Mouse (Mus musculus): ENCODE measurements at regions not wholly inside any gene's neighbourhood (a gene's known extent, or its start where the extent isn't known, plus 50 kb on each side); places are given as distances from the start of the nearest gene placed in this dataset.
A peak's percentile ranks its signal among the peaks of the same experiment; 100 is the strongest.

DNA sequence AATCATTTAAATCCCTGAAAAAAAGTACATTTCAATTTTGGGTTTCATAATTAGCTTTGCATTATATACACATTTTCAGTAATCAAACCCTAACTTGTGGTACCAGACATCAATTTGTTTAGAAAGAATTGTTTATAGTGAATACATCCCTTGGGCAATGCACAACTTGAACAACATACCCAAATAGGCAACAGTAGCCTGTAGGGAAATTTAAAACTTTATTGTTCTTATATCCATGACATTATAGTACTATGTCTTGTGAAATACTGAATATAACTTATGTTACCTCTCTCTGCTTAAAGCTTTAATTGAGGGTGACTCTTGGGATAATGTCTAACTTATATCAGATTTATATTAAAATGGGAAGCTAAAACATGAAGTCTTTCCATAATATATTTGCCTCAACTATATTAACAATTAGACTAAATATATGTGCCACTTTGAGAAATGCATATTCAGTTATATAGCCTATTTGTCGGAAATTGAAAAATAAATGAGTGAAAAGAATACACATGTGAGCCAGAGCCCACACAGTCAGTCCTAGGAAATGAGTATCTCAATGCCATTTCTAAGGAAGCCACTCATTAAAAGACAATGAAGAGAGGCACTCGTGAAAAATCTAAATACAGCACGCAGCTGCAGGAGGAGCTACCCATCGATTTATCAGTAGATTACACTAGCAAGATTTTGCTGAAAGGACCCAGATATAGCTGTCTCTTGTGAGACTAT, 458.1 kb upstream of the Slitrk6 start:
- H3K27me3 ChIP-seq (ENCODE audit: control insufficient read depth, insufficient read depth, low read depth, low read length): no peaks in the 10 kb centered on the region
- H3K36me3 ChIP-seq (ENCODE audit: control insufficient read depth, insufficient read depth, low read length): no peaks in the 10 kb centered on the region
- no peak overlapping the region for H3K4me2 ChIP-seq (ENCODE audit: low read depth, low read length)
- no peak overlapping the region for H3K4me3 ChIP-seq (ENCODE audit: low read length)
- H3K27ac ChIP-seq (ENCODE audit: low read length): no peak overlapping the region
- no peaks in the 10 kb centered on the region for H3K9me3 ChIP-seq (ENCODE audit: control insufficient read depth, low read length)
- WGBS: 81% methylated on average over 4 of the region's 4 CpGs
- no peaks in the 10 kb centered on the region for H3K4me1 ChIP-seq (replicated peaks; ENCODE audit: control insufficient read depth, insufficient read depth, low read length)
- no peak overlapping the region for H3K9ac ChIP-seq (ENCODE audit: low read length)
- ATAC-seq (ENCODE audit: low read depth): no peak

DNA sequence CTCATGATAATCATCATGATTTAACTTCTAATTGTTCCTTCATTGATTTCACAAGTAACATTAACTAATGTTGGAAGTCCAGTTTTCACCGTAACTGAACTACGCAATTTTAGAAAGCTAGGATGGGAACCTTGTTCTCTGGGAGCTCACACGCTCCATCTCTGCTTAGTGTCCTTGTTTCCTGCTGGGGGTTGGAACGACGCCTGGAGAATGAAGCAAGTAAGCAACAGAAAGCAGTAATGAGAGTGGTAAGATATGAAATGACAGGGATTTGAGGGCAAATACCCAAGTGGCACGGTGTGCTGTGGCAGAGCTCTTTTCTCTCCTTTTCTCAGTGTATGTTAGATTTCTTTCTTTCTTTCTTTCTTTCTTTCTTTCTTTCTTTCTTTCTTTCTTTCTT, 448.0 kb upstream of the Slitrk5 start:
- ATAC-seq (ENCODE audit: low read depth): no peak
- no peaks in the 10 kb centered on the region for H3K4me1 ChIP-seq (replicated peaks; ENCODE audit: control insufficient read depth, insufficient read depth, low read length)
- H3K9me3 ChIP-seq (ENCODE audit: control insufficient read depth, low read length): no peaks in the 10 kb centered on the region
- no peak overlapping the region for H3K27ac ChIP-seq (ENCODE audit: low read length)
- no peak overlapping the region for H3K4me2 ChIP-seq (ENCODE audit: low read depth, low read length)
- WGBS: 76% methylated on average over 6 of the region's 6 CpGs
- H3K27me3 ChIP-seq (ENCODE audit: control insufficient read depth, insufficient read depth, low read depth, low read length): no peaks in the 10 kb centered on the region
- H3K9ac ChIP-seq (ENCODE audit: low read length): no peak overlapping the region
- H3K4me3 ChIP-seq (ENCODE audit: low read length): no peak overlapping the region
- H3K36me3 ChIP-seq (ENCODE audit: control insufficient read depth, insufficient read depth, low read length): no peaks in the 10 kb centered on the region

DNA sequence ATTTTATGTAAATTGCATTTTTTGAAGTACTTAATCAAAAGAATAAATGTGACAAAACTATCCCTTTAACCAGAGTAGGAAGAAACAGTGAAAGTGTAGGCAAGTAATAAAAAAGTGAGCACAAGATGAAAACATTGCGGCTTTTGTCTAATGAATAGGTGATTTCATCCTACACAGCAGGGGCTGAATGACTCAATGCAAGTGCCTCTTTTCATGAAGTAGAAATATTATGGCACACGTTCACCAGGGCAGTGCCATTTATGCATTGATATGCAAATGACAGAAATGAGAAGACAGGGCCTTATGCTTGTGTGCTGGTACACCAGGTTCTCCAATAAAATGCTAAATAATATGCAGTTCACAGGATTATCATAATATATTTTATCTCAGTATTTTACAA, 435.8 kb upstream of the Slitrk5 start:
- 72% methylated on average over 2 of the region's 2 CpGs for WGBS
- no peaks in the 10 kb centered on the region for H3K4me1 ChIP-seq (replicated peaks; ENCODE audit: control insufficient read depth, insufficient read depth, low read length)
- no peaks in the 10 kb centered on the region for H3K9me3 ChIP-seq (ENCODE audit: control insufficient read depth, low read length)
- H3K4me2 ChIP-seq (ENCODE audit: low read depth, low read length): no peak overlapping the region
- no peak overlapping the region for H3K9ac ChIP-seq (ENCODE audit: low read length)
- H3K36me3 ChIP-seq (ENCODE audit: control insufficient read depth, insufficient read depth, low read length): no peaks in the 10 kb centered on the region
- H3K27me3 ChIP-seq (ENCODE audit: control insufficient read depth, insufficient read depth, low read depth, low read length): no peaks in the 10 kb centered on the region
- no peak overlapping the region for H3K4me3 ChIP-seq (ENCODE audit: low read length)
- ATAC-seq (ENCODE audit: low read depth): no peak
- H3K27ac ChIP-seq (ENCODE audit: low read length): no peak overlapping the region

DNA sequence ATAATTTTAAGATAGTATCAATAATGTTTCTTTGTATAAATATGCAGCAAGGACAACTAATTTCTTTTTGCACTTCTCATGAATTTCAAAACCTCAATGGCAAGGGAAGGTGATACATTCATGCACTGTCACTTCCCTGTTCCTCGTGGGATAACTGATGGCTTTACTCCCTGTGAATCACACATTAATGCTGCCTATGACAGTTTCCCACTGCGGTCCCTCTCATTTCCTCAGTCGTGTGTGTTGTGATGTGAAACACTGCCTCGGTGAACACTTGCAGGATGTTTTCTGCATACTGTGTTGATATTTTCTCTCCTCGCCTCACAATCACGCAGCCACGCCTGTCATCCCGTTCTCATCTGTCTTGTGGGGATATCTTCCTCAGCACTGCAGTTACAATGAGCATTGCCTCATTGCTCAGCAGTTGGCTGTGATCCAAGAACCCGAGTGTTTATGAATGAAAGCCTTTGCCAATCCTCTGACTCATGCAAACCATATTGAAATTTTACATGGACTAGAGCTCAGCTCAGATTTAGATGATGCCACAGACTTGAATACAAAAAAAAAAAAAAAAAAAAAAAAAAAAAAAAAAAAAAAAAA, 425.4 kb upstream of the Slitrk5 start:
- WGBS: 27% methylated on average over 9 of the region's 9 CpGs
- Histone ChIP-seq H3K4me1 (replicated peaks; ENCODE audit: control insufficient read depth, insufficient read depth, low read length) (no peaks in the 10 kb centered on the region), H3K9me3 (ENCODE audit: control insufficient read depth, low read length) (no peaks in the 10 kb centered on the region), H3K27ac (ENCODE audit: low read length) (no peak overlapping the region), H3K27me3 (ENCODE audit: control insufficient read depth, insufficient read depth, low read depth, low read length) (no peaks in the 10 kb centered on the region), H3K36me3 (ENCODE audit: control insufficient read depth, insufficient read depth, low read length) (no peaks in the 10 kb centered on the region), H3K4me2 (ENCODE audit: low read depth, low read length) (no peak overlapping the region), H3K4me3 (ENCODE audit: low read length) (no peak overlapping the region), H3K9ac (ENCODE audit: low read length) (no peak overlapping the region)
- peak; percentile 92 for ATAC-seq (ENCODE audit: low read depth)

DNA sequence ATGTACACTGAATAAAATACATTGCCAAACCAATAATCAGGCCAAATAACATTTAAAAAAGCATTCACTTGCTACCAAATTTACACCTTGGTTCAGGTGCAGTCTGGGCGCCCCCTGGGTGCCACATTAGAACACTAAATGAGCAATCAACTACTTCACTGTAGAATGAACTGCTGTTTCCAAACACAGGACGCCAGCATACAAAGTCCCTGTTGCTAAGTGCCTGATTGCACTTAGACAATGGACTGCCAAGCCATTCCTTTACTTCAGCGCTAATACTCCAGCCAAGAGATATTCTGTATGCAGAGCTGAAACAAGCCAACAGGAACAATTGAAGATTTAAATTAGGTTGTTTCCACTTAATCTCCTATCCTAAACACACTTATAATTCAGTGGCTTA, 421.7 kb upstream of the Slitrk5 start:
- Histone ChIP-seq H3K9me3 (ENCODE audit: control insufficient read depth, low read length) (no peaks in the 10 kb centered on the region), H3K36me3 (ENCODE audit: control insufficient read depth, insufficient read depth, low read length) (no peaks in the 10 kb centered on the region), H3K9ac (ENCODE audit: low read length) (no peak overlapping the region), H3K4me2 (ENCODE audit: low read depth, low read length) (no peak overlapping the region), H3K4me1 (replicated peaks; ENCODE audit: control insufficient read depth, insufficient read depth, low read length) (no peaks in the 10 kb centered on the region), H3K27ac (ENCODE audit: low read length) (no peak overlapping the region), H3K27me3 (ENCODE audit: control insufficient read depth, insufficient read depth, low read depth, low read length) (no peaks in the 10 kb centered on the region), H3K4me3 (ENCODE audit: low read length) (no peak overlapping the region)
- ATAC-seq (ENCODE audit: low read depth): no peak
- WGBS: 59% methylated on average over 3 of the region's 3 CpGs

DNA sequence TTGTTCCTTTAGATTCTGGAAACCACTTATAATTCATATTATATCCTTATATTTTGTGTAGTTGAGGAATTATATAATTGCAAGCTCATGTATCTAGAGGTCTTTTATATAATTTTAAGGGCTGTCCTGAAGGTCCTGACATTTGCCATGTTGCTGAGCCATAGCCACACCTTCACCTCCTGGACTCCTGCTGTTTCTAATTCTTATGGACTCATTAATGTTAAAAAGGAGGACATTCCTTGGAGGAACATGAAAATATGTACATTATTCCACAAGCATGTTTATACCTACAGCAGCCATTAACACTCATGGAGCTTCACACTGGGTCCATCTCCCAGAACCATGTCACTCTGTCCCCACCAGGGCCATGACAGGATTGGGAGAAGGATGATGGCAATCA, 413.2 kb upstream of the Slitrk5 start:
- Histone ChIP-seq H3K36me3 (ENCODE audit: control insufficient read depth, insufficient read depth, low read length) (no peaks in the 10 kb centered on the region), H3K9me3 (ENCODE audit: control insufficient read depth, low read length) (no peaks in the 10 kb centered on the region), H3K4me2 (ENCODE audit: low read depth, low read length) (no peak overlapping the region), H3K4me1 (replicated peaks; ENCODE audit: control insufficient read depth, insufficient read depth, low read length) (no peaks in the 10 kb centered on the region), H3K9ac (ENCODE audit: low read length) (no peak overlapping the region), H3K27ac (ENCODE audit: low read length) (no peak overlapping the region), H3K27me3 (ENCODE audit: control insufficient read depth, insufficient read depth, low read depth, low read length) (no peaks in the 10 kb centered on the region), H3K4me3 (ENCODE audit: low read length) (no peak overlapping the region)
- no peak for ATAC-seq (ENCODE audit: low read depth)

DNA sequence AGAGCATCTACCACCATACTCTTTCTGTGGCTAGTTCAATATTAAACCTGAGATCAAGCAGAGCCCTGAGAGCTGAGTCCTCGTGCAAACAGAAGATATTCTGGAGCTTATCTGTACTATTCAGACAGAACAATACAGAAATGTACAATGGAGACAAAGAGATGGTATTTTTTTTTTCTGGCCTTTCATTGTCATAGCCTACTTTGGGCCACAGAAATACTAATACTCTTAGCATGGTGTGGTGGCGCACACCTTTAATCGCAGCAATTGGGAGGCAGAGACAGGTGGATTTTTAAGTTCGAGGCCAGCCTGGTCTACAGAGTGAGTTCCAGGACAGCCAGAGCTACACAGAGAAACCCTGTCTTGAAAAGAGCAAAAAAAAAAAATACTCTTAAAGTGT, 404.7 kb upstream of the Slitrk5 start:
- WGBS: 86% methylated on average over 4 of the region's 4 CpGs
- no peak overlapping the region for H3K9ac ChIP-seq (ENCODE audit: low read length)
- no peak overlapping the region for H3K4me2 ChIP-seq (ENCODE audit: low read depth, low read length)
- H3K9me3 ChIP-seq (ENCODE audit: control insufficient read depth, low read length): no peaks in the 10 kb centered on the region
- H3K4me3 ChIP-seq (ENCODE audit: low read length): no peak overlapping the region
- no peak for ATAC-seq (ENCODE audit: low read depth)
- H3K27me3 ChIP-seq (ENCODE audit: control insufficient read depth, insufficient read depth, low read depth, low read length): no peaks in the 10 kb centered on the region
- H3K27ac ChIP-seq (ENCODE audit: low read length): no peak overlapping the region
- H3K4me1 ChIP-seq (replicated peaks; ENCODE audit: control insufficient read depth, insufficient read depth, low read length): no peaks in the 10 kb centered on the region
- no peaks in the 10 kb centered on the region for H3K36me3 ChIP-seq (ENCODE audit: control insufficient read depth, insufficient read depth, low read length)

DNA sequence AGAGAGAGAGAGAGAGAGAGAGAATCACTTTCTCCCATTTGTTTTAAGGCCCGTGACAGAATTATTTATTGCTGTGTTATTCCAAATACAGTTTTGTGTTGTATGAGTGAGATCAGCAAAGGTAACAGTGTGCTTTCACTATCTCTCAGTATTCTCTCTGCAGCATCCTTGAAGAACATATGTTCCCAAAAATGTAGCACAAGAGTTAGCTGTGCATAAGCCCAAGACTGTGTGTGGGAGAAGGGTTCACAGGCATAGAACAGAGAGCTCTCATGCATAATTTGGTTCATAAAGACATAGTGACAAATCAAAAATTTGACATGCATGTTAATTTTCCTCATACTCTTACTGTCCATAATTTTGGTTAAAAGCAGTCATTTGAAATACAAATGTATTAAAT, 393.5 kb upstream of the Slitrk5 start:
- no peaks in the 10 kb centered on the region for H3K36me3 ChIP-seq (ENCODE audit: control insufficient read depth, insufficient read depth, low read length)
- no peak overlapping the region for H3K9ac ChIP-seq (ENCODE audit: low read length)
- H3K27me3 ChIP-seq (ENCODE audit: control insufficient read depth, insufficient read depth, low read depth, low read length): no peaks in the 10 kb centered on the region
- no peak overlapping the region for H3K4me2 ChIP-seq (ENCODE audit: low read depth, low read length)
- H3K9me3 ChIP-seq (ENCODE audit: control insufficient read depth, low read length): no peaks in the 10 kb centered on the region
- 73% methylated on average over 1 of the region's 1 CpGs for WGBS
- H3K4me1 ChIP-seq (replicated peaks; ENCODE audit: control insufficient read depth, insufficient read depth, low read length): no peaks in the 10 kb centered on the region
- no peak for ATAC-seq (ENCODE audit: low read depth)
- H3K27ac ChIP-seq (ENCODE audit: low read length): no peak overlapping the region
- no peak overlapping the region for H3K4me3 ChIP-seq (ENCODE audit: low read length)

DNA sequence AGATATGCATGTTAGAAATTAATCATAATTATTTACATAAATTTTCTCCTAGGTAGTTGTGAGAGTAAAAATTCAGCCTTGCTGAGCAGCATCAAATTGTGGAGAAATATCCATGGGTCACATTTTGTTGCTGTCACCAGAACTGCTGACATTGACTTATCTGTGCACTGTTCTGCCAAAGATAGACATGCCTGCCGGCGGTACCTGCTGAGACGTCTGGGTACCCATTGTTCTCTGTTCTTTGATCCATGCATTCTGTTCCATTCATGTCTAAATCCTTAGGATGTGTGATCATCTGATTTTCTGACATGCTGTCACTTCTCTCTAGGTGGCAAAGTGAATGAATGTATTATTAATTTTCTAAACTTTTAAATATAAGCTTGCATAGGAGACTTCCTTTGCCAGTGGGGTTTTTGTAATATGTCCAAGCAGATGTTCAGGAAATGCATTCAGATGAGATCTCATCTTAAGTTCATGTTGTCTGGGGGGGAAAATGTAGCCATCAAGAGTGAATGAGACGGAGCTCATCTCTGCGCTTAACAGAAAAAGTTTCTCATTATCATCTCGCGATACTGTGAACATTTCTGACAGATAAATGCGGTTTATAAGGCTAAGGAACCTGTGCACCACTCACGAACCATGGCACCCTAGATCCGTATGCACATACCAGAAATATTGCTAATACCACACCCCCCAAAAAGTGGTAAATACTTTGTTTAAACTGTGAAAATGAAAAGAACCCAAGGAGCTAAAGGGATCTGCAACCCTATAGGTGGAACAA, 391.0 kb upstream of the Slitrk5 start:
- no peak overlapping the region for H3K4me3 ChIP-seq (ENCODE audit: low read length)
- no peaks in the 10 kb centered on the region for H3K27me3 ChIP-seq (ENCODE audit: control insufficient read depth, insufficient read depth, low read depth, low read length)
- H3K9me3 ChIP-seq (ENCODE audit: control insufficient read depth, low read length): no peaks in the 10 kb centered on the region
- H3K4me2 ChIP-seq (ENCODE audit: low read depth, low read length): no peak overlapping the region
- WGBS: 84% methylated on average over 10 of the region's 10 CpGs
- H3K36me3 ChIP-seq (ENCODE audit: control insufficient read depth, insufficient read depth, low read length): no peaks in the 10 kb centered on the region
- no peak overlapping the region for H3K27ac ChIP-seq (ENCODE audit: low read length)
- H3K9ac ChIP-seq (ENCODE audit: low read length): no peak overlapping the region
- ATAC-seq (ENCODE audit: low read depth): no peak
- H3K4me1 ChIP-seq (replicated peaks; ENCODE audit: control insufficient read depth, insufficient read depth, low read length): no peaks in the 10 kb centered on the region
